Mouse (Mus musculus) brain, embryonic 14.5 days (tissue): ENCODE data around the gene Lama1. TPM values are rescaled to one million over a fixed set of nuclear protein-coding genes. Genes with fewer than 3 reads are reported as not detected.
A peak's percentile ranks its signal among the peaks of the same experiment; 100 is the strongest.

Experiments used
- DNase-seq: peaks from one replicate; pipeline ENCODE4 v3.0.0-alpha.2; 2011; ENCODE audit warnings: low read depth
- CTCF ChIP-seq: fragments of 200-500 bp; IDR thresholded peaks from 2 replicates; pipeline ENCODE4 v1.5.1; 2012; ENCODE audit warnings: inconsistent platforms, mild to moderate bottlenecking, moderate library complexity, borderline replicate concordance; ENCODE audit not compliant: insufficient read depth, insufficient read length; ENCODE audit errors: extremely low read depth
- POLR2A ChIP-seq: fragments of 200-500 bp; IDR thresholded peaks from 2 replicates; pipeline ENCODE4 v1.6.1; 2012; ENCODE audit warnings: mild to moderate bottlenecking, inconsistent platforms, borderline replicate concordance; ENCODE audit not compliant: poor library complexity, insufficient read depth, insufficient read length, severe bottlenecking; ENCODE audit errors: extremely low read depth
- polyA plus RNA-seq: library from polyadenylated mRNA; depleted of rRNA; stranded (reverse); fragments of >200 nt; gene quantifications from 2 replicates; pipeline ENCODE4 v1.2.3, GENCODE M21; 2012; rRNA removed

The Lama1 gene
- polyA plus RNA-seq, 1 experiment: 14.0 TPM

DNA sequence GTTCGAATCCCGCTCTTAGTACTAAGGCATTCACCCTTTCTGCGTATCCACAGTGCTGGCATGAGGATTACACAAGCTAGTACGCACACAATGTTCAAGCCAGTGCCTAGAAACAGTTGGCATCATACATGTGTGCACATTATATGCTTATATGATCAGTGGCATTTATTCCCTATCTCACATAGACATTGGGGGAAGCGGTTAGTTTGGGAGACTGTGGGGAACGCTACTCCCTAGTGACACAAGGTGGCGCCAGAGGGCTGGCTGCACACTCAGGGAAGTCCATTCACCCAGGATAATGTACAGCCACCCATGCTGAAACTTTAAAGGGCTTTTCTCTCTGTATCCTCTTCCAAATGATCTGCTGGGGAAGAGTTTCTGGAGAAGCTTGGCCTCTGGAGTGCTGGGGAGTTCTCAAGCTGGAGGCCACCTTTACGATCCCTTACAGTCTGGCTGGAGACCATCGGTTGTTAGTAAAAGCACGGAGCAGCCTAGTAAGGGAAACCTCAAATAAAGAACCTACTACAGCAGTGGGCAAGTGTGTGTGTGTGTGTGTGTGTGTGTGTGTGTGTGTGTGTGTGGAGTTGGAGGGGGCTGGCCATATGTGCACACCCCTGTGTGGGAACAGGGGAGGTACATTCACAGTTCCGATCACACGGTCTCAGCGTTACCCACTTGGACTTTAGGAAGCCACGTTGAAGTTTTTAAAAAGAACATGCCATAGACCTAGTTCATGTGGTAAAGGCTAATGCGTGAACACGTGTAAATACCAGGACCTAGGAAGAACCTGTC lies 164.9 kb downstream of the Lama1 start:
- peak; percentile 84 for DNase-seq
- TF ChIP-seq POLR2A: no peak
- peak; percentile 97 for TF ChIP-seq CTCF

DNA sequence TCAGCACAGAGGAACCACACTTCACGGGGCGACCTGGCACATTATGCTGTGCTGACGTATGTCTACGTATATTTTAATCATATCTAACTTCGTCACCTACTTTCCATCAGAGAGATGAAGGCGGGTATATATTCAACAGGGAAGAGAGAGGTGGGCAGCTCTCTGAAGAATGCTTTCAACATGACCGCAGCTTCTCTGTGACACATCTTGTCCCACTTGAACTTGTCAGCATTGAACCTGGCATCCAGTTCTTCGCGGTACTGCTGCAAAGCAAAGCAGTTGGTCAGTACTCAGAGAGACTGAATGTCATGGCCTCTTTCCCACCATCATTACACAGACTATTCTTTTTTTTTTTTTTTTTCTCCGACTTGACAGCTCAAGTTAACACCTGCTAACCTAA lies 167.3 kb downstream of the Lama1 start:
- DNase-seq: no peak
- TF ChIP-seq CTCF (no peak), POLR2A (no peak)

DNA sequence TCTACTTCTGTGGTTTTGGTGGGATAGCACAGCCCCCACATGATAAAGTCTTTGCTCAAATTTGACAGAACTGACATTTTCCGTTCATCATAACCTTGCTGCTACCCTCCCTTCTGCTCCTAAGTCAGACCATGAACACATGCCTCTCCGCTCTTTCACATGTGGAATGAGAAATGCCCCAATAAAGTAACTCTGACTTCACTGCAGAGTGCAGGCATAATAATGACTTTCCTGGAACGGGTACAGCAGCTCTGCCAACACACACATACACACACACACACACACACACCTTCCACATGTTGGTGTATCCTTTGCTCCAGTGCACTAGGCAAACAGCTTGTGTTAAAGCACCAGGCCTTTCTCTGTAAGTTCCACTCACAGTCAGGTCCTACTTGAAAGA lies 167.9 kb downstream of the Lama1 start:
- TF ChIP-seq POLR2A: no peak
- no peak for DNase-seq

DNA sequence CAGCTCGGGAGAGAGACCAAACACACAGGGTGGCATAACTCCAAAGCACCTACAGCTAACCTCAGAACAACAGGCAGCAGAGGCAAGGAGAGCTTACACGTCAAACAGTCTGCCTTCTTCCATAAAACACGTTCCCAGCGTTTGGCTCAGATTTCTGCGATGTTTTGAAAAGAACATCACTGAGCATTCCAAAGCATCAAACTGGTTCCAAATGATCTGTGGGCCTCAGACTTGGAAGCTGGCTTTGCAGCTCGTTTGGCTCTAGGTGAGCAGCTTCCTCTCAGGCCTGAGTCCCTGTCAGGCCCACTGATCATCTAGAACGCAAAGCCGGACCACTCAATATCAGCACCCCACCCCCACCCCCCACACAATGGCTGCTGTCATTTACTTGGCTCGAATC lies 169.0 kb downstream of the Lama1 start:
- DNase-seq: peak; percentile 41

DNA sequence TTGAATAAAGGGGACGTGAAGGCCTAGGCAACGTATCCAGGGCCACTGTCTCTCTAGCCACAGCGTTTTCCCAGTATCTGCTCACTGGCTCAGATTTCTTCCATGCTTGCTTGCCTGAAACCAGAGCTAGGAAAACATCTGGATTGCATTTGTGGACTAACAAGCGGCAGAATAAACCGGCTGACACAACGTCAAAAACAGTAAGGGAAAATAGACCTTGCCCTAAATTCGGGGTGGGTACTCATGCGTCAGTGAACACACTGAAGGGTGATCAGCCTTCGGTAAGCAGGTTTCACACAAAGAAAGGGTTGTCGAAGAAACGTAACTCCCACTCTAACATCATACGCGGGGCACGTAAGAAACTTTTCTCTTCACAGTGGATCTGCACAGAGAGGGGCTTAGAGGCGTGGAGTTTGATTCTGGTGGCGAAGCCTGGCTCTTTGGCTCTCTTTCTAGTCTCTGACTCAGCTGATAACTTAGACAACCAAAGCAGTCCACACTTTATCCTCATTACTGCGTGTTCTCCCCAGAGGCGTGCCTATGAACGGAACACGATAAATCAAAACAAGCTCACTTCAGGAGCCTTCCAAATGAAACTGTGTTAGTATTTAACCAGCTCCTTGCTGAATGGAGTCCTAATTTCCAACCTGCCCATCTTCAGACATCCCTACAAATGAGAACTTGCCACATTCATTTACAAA lies 169.6 kb downstream of the Lama1 start:
- TF ChIP-seq POLR2A (no peak), CTCF (no peak)
- peak; percentile 14 for DNase-seq

More for the DNA sequence above, 169.0 kb downstream of the Lama1 start:
- TF ChIP-seq POLR2A: no peak
- no peak for TF ChIP-seq CTCF

DNA sequence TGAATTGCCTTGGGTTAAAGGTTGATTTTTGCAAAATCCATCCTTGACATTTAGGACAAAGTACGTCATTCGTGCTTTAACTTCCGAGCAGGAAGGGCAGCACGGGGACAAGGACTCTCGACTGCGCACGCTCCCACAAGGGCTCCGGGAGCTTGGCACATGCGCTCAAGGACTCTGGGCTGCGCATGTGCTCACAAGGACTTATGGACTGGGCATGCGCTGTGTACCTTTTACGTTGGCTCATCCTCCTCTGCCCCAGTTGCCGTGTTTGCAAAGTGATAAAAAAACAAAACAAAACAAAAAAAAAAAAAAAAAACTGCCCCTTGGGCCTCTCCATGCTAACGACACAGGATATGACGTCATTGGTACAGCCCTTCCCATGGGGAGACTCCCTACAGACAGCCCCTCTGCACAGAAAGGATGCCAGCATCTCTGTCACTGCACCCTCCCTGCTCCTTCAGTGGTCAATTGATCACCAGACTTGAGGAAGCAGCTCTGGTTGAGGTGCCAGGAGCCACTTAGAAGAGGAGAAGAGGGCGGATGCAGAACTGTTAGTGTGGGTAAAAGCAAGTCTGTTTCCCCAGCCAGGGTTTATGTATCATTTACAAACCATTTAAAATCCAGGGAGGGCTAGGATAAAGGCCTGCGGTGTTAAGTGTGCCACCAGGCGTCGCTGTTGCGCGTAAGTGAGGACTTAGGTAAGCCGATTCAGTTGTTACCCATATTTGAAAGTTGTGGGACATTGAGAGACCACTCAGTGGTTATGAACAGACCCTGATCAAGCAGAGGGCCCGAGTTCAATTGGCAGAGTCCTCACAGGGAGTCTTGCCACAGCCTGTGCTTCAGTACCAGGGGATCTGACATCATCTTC lies 172.9 kb downstream of the Lama1 start:
- TF ChIP-seq CTCF (peak; percentile 90), POLR2A (no peak)
- peak; percentile 88 for DNase-seq

Other genes with a start within 250 kb of the Lama1 start
- gene Lrrc30, start 64.5 kb upstream of the Lama1 start, polyA plus RNA-seq: not detected in 2 replicates